17 mouse cellular contexts compared by ENCODE assay signal in genomic region chr17:86829383-86830175, GRCm38 (mm10).
DNase-seq lines count a peak whose midpoint lies in the region; ATAC-seq and TF ChIP-seq lines count a peak whose summit lies in the region.
"Had no signal": no experiment of that assay in that cellular context is flagged by ENCODE, and none has a peak within 500 bp of the region (broad histone marks: within the 10 kb centered on the region; RNA-seq: fewer than 3 reads in every experiment).

No protein-coding gene starts in this region.

- peak; percentile 3 for DNase-seq in heart, postnatal 4 days
- DNase-seq in lung, postnatal 10 days: peak; percentile 0
- no peak for DNase-seq in lung, postnatal 0 days (ENCODE audit: low spot score)
- peak; percentile 6 for DNase-seq in embryonic facial prominence, embryonic 10.5 days (ENCODE audit: low spot score)
- DNase-seq in limb, embryonic 10.5 days (ENCODE audit: low spot score): peak; percentile 27
- no peak for DNase-seq in forebrain, postnatal 0 days
- DNase-seq: adrenal gland, adult 2 months; adrenal gland, postnatal 25 days; cerebellum, adult 18-20 months; cerebellum, adult 9-11 months; cerebellum, postnatal 36 days; heart, adult 2 months; heart, postnatal 10 days had no signal

- no peaks in the 10 kb centered on the region for H3K4me1 ChIP-seq in heart, embryonic 12.5 days (replicated peaks)
- no peaks in the 10 kb centered on the region for H3K4me1 ChIP-seq in lung, postnatal 0 days (ENCODE audit: insufficient read depth, low read depth, low read length)
- H3K4me1 ChIP-seq in embryonic facial prominence, embryonic 10.5 days: no peaks in the 10 kb centered on the region
- peaks cover 4% of the 10 kb centered on the region; the same call in 1 of the 2 replicates for H3K4me1 ChIP-seq in limb, embryonic 10.5 days
- H3K4me1 ChIP-seq in forebrain, postnatal 0 days (ENCODE audit: insufficient read depth): no peaks in the 10 kb centered on the region
- H3K4me1 ChIP-seq: forebrain, embryonic 13.5 days; hindbrain, embryonic 10.5 days had no signal

- H3K4me2 ChIP-seq in heart, embryonic 12.5 days: no peak overlapping the region
- H3K4me2 ChIP-seq in lung, postnatal 0 days (replicated peaks; ENCODE audit: low read depth, low read length): no peak overlapping the region
- H3K4me2 ChIP-seq in forebrain, postnatal 0 days (ENCODE audit: low read depth): no peak overlapping the region
- H3K4me2 ChIP-seq: forebrain, embryonic 13.5 days; hindbrain, embryonic 14.5 days had no signal

- no peak overlapping the region for H3K4me3 ChIP-seq in heart, embryonic 12.5 days
- H3K4me3 ChIP-seq in lung, postnatal 0 days (ENCODE audit: low read depth, low read length): no peak overlapping the region
- no peak overlapping the region for H3K4me3 ChIP-seq in embryonic facial prominence, embryonic 10.5 days
- no peak overlapping the region for H3K4me3 ChIP-seq in limb, embryonic 10.5 days
- H3K4me3 ChIP-seq in forebrain, postnatal 0 days (ENCODE audit: low read depth, low read length): no peak overlapping the region
- H3K4me3 ChIP-seq: forebrain, embryonic 13.5 days; heart, adult 2 months; hindbrain, embryonic 10.5 days had no signal

- no peak for TF ChIP-seq CTCF in lung, postnatal 0 days (IDR thresholded peaks at IDR 0.05)
- TF ChIP-seq CTCF in forebrain, postnatal 0 days (IDR thresholded peaks at IDR 0.05; ENCODE audit: low read depth): no peak

- H3K9ac ChIP-seq in heart, embryonic 12.5 days: no peak overlapping the region
- no peak overlapping the region for H3K9ac ChIP-seq in lung, postnatal 0 days (replicated peaks; ENCODE audit: low read depth)
- H3K9ac ChIP-seq in forebrain, postnatal 0 days: no peak overlapping the region
- H3K9ac ChIP-seq: forebrain, embryonic 13.5 days; hindbrain, embryonic 14.5 days had no signal

- TF ChIP-seq EP300 in lung, postnatal 0 days (IDR thresholded peaks at IDR 0.05): no peak

- no peaks in the 10 kb centered on the region for H3K27me3 ChIP-seq in heart, embryonic 12.5 days (replicated peaks)
- H3K27me3 ChIP-seq in lung, postnatal 0 days (replicated peaks; ENCODE audit: insufficient read depth, low read length): no peaks in the 10 kb centered on the region
- H3K27me3 ChIP-seq in embryonic facial prominence, embryonic 10.5 days (replicated peaks; ENCODE audit: low read depth, poor library complexity, severe bottlenecking): no peaks in the 10 kb centered on the region
- no peaks in the 10 kb centered on the region for H3K27me3 ChIP-seq in limb, embryonic 10.5 days (ENCODE audit: low read depth, poor library complexity, severe bottlenecking)
- H3K27me3 ChIP-seq in forebrain, postnatal 0 days (ENCODE audit: insufficient read depth, low read length): no peaks in the 10 kb centered on the region
- H3K27me3 ChIP-seq: forebrain, embryonic 13.5 days had no signal

- 83% methylated on average over 13 of the region's 13 CpGs for WGBS in heart, embryonic 12.5 days
- 79% methylated on average over 13 of the region's 13 CpGs for WGBS in lung, postnatal 0 days
- 88% methylated on average over 13 of the region's 13 CpGs for WGBS in embryonic facial prominence, embryonic 10.5 days
- 91% methylated on average over 13 of the region's 13 CpGs for WGBS in limb, embryonic 10.5 days
- 89% methylated on average over 13 of the region's 13 CpGs for WGBS in forebrain, postnatal 0 days

- no peak overlapping the region for H3K27ac ChIP-seq in heart, embryonic 12.5 days (ENCODE audit: poor library complexity, severe bottlenecking)
- no peak overlapping the region for H3K27ac ChIP-seq in lung, postnatal 0 days (ENCODE audit: low read length)
- no peak overlapping the region for H3K27ac ChIP-seq in embryonic facial prominence, embryonic 10.5 days (replicated peaks)
- no peak overlapping the region for H3K27ac ChIP-seq in limb, embryonic 10.5 days
- H3K27ac ChIP-seq in forebrain, postnatal 0 days (ENCODE audit: low read depth, low read length): no peak overlapping the region
- H3K27ac ChIP-seq: forebrain, embryonic 13.5 days; heart, adult 2 months; hindbrain, embryonic 10.5 days; hindbrain, embryonic 14.5 days had no signal

- no peaks in the 10 kb centered on the region for H3K9me3 ChIP-seq in heart, embryonic 12.5 days (replicated peaks)
- no peaks in the 10 kb centered on the region for H3K9me3 ChIP-seq in lung, postnatal 0 days (ENCODE audit: low read length)
- H3K9me3 ChIP-seq in embryonic facial prominence, embryonic 10.5 days: no peaks in the 10 kb centered on the region
- H3K9me3 ChIP-seq in limb, embryonic 10.5 days (replicated peaks): no peaks in the 10 kb centered on the region
- no peaks in the 10 kb centered on the region for H3K9me3 ChIP-seq in forebrain, postnatal 0 days (ENCODE audit: low read length)
- H3K9me3 ChIP-seq: forebrain, embryonic 13.5 days; hindbrain, embryonic 10.5 days had no signal

- no peak for ATAC-seq in heart, embryonic 12.5 days (ENCODE audit: insufficient number of reproducible peaks, low FRiP score)
- ATAC-seq in lung, postnatal 0 days: no peak
- ATAC-seq in forebrain, postnatal 0 days: no peak
- ATAC-seq: forebrain, embryonic 13.5 days had no signal

- peaks cover 24% of the 10 kb centered on the region for H3K36me3 ChIP-seq in heart, embryonic 12.5 days
- peaks cover 10% of the 10 kb centered on the region for H3K36me3 ChIP-seq in lung, postnatal 0 days (ENCODE audit: insufficient read depth, low read length)
- H3K36me3 ChIP-seq in embryonic facial prominence, embryonic 10.5 days (replicated peaks): no peaks in the 10 kb centered on the region
- H3K36me3 ChIP-seq in limb, embryonic 10.5 days: no peaks in the 10 kb centered on the region
- no peaks in the 10 kb centered on the region for H3K36me3 ChIP-seq in forebrain, postnatal 0 days (ENCODE audit: insufficient read depth)
- H3K36me3 ChIP-seq: hindbrain, embryonic 10.5 days had no signal

Comparison
In these comparisons a context has a peak if more than half of its experiments do, and no peak if none do; other contexts are left out.
1. DNase-seq: peak in heart, postnatal 4 days (single experiment), lung, postnatal 10 days (single experiment), embryonic facial prominence, embryonic 10.5 days (single experiment) and limb, embryonic 10.5 days (single experiment); none in lung, postnatal 0 days (single experiment) and forebrain, postnatal 0 days (single experiment).